Mouse (Mus musculus): ENCODE measurements at regions not wholly inside any gene's neighbourhood (a gene's known extent, or its start where the extent isn't known, plus 50 kb on each side); places are given as distances from the start of the nearest gene placed in this dataset.

GRCm38 (mm10) chr3:39296257-39296656 is 409.5 kb downstream of the Fat4 start:
- TF ChIP-seq CTCF (IDR thresholded peaks at IDR 0.05; ENCODE audit: borderline replicate concordance, insufficient read depth, low read depth, low read length) (no peak), POLR2A (IDR thresholded peaks at IDR 0.05; ENCODE audit: borderline replicate concordance, insufficient read depth, low read length) (no peak)
